Mouse (Mus musculus): ENCODE measurements at regions not wholly inside any gene's neighbourhood (a gene's known extent, or its start where the extent isn't known, plus 50 kb on each side); places are given as distances from the start of the nearest gene placed in this dataset.

- TF ChIP-seq POLR2A (IDR thresholded peaks at IDR 0.05; ENCODE audit: low read depth, low read length) = no peak
- no peak for TF ChIP-seq CTCF (conservative IDR thresholded peaks at IDR 0.05; ENCODE audit: insufficient read depth, insufficient read length, low read depth, low read length)
These were observed 64.3 kb upstream of the 1700012A03Rik start for GRCm38 (mm10) chr6:31985698-31986097.

All from kidney, adult 2 months (tissue).